Mouse (Mus musculus) ZHBTc4 (cell line): ENCODE results near the gene Gpcpd1.
"Not testable (repeated sequence)": the region's sequence is repeated elsewhere in the genome, so short reads cannot be mapped to it uniquely, and the experiment has no call there.

ENCODE experiments used
- DNase-seq: peaks from one replicate; pipeline ENCODE4 v3.0.0-alpha.2; 2011; ENCODE audit warnings: low read depth, low spot score

Gene Gpcpd1

DNA sequence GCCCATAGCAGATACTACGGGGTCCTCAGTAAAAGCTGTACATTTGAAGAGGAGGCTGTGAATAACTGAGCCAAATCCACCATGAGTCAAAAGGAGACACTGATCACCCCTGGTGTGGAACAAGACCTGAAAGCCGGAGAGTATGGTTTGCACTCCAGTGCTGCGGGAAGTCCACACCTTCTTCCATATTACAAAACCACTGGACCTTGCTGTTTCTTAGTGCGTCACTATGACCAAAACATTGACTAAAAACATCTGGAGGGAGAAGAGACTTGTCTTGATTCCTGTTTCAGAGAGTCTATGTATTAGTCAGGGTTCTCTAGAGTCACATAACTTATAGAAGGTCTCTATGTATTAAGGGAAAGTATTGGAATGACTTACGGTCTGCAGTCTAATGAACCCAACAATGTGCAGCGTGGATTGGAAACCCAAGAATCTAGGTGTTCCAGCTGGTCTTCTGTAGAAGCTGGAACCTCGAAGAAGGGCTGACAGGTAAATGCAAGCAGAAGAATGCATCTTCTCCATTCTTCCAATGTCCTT, at the start of gene Gpcpd1:
Gene Gpcpd1 (minus strand): TSS at position 490 of the 540 bp plus-strand sequence.
- no peak for DNase-seq

DNA sequence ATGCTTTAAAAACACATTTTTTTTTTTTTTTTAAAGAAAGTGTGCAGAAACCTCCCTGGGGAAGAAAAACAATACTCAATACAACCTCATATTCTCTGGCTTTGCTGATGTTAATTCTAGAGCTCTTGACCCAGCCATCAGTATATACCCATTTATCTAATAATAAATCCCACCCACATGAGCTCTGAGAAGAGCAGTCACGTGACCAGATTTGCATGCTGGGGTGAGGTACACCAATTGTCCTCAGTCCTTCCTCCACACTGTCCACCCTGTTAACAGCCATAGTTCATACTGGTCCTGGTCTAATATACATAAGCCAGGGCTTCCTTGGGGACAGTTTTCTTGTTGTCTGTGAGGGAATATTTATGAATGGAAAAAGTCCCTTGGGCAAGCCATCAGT, 49.0 kb upstream of the Gpcpd1 start:
- no peak for DNase-seq

DNA sequence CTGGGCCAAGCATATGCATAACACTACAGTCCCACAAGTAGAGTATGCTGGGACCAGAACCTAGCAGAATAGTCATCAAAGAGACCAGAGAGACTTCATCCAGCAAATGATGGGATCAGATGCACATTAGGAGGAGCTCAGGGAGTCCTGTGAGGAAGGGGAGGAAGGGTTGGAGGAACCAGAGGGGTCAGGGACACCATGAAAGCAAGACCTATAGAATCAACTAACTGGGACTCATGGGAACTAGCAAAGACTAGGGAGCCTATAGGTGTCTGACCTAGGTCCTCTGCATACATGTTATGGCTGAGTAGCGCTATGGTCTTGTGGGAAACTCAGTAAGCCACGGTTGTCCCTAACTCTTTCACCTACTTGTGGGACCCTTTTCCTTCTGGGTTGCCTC, 41.1 kb upstream of the Gpcpd1 start:
- no peak for DNase-seq

DNA sequence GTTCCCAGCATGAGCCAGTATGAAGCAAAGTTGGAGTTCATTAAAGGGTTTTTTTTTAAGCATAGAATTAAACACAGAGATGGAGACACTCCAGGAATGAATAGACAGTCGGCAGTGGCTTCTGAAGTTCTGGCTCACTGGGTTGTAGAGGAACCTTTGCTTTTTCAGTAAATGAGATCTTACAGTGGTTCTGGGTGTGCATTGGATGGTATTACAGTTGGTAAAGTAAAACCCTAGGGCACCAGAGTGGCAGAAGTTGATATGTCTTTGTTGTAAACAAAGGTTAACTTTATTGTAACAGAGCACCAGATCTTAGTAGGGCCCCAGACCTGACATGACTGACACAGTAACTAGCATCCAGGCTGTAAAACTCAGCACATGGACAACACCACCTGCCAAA, 35.6 kb upstream of the Gpcpd1 start:
- no peak for DNase-seq

DNA sequence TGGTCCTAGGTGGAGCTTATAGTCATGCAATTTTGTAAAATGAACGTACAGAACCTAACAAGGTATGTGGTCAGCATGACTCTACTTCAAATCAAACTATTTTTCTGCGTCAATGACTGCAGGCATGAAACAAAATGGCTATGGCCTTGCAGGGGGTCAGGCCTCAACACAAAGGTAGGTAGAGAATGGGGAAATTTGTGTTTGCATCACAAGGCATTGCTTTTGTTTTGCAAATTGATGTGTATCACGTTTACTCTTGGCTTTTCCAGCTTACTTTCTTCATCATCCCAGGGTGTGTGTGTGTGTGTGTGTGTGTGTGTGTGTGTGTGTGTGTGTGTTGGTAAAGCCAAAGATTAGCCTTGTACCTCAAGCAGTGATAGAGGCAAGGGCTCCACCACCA, 30.2 kb upstream of the Gpcpd1 start:
- peak; percentile 73 for DNase-seq

DNA sequence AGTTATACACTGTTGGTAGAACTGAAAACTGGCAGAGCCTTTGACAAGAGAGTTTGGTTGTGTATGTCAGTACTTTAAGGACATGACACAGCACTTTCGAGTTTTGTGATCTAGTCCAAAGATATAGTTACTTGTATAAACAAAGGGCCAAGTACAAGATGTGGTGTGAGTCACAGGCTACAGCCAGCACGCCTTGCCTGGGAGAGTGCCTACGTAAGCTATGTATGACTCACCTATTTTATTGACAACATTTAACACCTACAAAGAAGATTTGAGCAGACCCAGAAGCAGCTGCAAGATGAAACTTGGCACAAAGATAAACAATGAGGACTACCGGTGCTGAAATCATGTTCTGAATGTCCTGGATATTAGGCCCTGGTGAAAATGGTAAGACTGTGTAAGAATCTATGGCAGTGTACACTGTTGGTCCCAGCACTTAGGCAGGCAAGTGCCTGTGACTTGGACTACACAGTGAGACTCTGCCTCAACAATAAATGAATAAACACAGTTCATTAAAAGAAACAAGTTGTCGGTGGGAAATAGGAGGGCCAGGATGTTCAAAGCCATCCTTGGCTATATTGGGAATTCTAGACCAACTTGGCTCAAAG, 26.2 kb upstream of the Gpcpd1 start:
- DNase-seq = no peak

DNA sequence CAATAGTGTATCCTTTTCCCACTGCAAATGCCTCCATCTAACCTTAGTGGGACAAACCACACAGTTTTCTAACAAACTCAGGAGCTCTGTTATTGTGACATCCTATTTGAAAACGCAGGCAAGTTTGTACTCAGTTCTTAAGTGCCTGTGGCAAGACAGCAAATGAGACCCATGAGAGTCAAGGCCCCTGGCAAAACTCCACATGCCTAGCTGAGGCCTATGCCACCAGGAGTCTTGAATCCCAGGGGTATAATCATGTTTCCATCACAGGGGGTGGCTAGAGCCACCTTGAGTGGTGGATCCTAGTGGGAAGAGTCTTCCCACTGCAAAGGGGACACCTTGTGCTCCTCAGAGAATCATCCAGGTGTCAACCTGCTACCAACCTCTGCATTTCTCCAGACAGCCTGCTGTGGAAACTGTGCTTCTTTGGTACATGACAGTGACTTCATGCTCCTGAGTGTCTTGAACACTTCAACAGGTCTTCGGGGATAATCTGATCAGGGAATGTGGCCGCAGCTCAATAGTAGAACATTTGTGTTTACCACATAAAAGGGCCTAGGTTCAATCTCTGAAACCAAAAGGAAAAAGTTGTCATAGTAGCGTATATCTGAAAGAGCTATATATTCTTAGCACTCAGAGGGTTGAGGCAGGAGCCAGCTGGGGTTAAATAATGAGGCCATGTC, 24.2 kb upstream of the Gpcpd1 start:
- DNase-seq = no peak

DNA sequence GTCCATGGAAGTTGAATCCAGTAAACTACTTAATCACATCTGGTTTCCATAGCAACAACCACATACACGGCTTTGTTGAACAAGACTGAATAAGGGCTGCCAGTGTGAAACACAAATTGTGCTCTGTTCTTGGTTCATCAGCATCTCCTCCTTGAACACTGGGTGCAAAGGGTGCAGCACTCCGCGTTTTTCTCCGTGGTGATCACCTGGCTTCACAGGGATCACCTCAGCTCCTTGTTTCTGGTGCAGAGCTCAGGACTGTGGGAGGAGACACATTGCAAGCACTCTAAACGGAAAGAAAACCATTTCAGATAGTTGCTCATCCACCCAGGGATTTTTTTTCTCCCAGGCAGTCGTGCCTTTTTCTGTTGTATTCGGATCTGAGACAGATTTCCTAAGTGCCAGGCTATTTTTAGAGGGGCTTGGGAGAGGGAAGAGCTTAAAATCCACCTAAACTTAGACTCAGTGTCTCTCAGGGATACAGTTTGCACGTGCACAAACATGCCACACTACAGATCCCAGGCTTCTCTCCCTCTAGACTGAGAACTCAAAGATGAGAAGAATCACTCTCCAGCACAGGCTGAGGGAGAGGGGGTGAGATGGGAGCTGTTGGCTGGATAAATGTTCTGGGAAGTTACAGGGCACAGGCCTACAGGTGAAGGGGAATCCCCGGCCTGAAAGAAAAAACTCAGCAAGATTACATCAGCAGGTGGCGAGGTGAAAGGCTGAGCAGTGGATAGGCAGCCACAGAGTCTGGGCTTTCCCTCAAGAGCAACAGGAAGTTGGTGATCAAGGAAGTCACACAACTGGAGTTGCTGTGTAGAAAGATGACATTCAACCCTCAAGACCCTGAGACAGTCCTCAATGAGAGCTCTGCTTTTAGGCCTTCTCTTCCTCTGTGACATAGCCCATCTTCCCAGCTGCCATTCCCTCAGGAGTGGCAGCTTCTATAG, 19.9 kb upstream of the Gpcpd1 start:
- peak; percentile 41 for DNase-seq

DNA sequence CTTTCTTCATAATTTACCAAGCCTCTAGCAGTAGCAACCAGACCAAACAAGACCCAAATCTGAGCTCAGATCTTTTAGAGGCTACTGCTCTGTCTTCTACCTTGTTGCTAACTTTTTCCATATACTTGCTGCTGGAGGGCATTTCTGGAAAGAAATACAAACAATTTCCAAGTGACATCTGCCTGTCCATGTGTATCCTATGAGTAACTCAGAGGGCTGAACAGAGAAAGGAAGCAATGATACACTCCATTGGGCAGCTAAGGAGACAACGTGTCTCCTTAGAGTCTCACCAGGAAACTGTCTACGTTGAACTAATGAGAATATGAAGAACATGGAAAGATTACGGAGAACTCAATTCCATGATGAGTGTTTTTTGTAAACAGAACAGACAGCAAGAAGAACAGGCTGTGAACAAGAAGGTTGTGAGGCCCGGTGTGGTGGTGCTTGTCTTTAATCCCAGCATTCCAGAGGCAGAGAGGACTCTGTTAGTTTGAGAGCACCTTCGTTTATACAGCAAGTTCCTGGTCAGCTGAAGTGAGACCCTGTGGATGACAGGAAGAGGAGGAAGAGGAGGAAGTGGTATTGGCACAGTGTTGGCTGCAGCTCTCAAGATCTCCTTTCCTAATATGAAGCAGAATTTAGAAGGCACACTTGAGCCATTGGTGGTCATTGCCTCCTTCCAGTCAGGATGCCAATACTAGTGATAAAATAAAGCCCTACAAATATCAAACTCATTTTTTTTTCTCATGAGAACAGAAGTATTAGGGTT, 18.4 kb upstream of the Gpcpd1 start:
- DNase-seq = no peak

DNA sequence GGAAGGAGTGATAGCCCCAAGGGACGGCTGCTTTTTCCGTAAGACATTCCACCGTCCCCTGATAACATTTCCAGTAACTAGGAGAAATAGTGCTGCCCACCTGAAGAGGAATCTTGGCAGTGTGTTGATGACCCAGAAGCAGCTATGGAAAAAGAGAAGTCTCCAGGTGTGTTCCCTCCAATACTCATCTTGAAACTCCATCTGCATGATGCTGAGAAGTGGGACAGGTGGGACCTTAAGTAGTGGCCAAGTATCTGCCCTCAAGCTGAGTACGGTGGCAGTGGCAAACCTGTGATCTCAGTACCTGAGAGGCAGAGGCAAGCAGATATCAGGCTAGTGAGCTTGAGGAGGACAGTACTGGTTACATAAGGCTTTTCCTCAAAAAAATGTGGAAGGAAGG, 17.4 kb upstream of the Gpcpd1 start:
- no peak for DNase-seq

DNA sequence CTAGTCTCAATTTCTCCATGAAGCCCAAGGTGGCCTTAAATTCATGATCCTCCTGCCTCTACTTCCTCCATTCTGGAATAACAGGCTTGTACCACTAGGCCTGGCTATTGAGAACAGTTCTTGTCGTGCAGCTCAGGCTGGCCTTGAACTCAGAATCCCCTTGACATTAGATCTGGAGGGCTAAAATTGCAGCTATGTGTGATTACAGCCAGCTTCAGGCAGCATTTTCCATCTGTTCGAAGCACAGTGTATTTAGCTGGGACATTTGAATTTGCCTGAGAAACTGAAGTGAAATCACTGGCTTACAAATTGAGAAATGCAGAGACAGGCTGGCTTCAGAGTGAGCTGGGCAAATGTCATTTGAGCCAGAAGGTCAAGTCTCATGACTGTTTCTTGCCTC, 16.2 kb upstream of the Gpcpd1 start:
- DNase-seq = no peak

DNA sequence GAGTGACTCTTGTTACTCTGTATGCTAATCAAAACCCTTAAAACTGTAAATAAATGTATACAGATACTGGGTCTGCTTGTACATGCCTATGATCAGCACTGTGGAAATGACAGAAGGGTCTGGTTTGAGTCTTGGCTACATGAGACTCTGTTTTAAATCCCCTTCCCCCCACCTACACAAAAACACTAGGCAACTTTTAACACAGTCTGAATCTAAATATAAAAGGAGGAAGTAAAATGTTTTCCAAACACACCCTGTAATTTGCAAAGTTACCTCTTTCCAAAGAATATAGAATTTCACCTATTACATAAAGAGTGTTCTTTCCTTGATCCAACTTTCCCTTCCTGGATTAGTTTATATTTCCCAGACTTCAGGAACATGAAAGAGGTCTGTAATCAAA, 14.2 kb upstream of the Gpcpd1 start:
- no peak for DNase-seq

DNA sequence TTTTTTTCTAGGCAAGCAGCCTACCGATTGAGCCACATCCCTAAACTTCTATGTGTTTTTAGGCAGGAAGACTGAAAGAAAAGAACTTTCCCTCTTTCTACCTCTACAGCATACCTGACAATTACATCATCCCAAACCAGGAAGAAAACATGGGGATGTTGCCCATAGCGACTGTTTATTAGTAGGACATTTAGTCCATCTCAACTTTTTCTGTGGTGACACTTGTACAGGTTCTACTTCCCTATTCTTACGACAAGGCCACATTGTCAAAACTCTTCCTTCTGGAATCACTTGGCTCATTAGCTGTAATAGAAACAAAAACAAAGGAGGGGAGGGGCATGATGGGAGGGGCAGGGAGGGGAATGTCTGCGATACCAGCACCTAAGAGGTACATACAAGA, 12.6 kb upstream of the Gpcpd1 start:
- no peak for DNase-seq

DNA sequence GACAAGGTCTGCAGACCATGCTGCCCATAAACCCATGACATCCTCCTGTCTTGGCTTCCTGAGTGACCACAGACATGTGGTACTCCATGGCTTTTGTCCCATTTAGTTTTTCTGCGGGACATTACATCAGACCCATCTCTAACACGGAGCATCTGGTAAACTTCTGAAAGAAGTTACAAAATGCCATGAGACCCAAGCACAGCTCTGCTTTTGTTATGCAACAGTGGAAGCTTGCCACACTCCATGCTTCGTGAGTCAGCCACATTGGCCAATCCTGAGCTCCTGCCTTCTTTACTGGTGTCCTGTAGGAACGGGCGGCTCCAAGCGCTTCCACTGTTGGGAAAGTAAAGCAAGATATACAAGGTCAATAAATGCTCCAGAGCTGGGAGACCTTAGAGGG, 11.6 kb upstream of the Gpcpd1 start:
- DNase-seq = peak; percentile 32

DNA sequence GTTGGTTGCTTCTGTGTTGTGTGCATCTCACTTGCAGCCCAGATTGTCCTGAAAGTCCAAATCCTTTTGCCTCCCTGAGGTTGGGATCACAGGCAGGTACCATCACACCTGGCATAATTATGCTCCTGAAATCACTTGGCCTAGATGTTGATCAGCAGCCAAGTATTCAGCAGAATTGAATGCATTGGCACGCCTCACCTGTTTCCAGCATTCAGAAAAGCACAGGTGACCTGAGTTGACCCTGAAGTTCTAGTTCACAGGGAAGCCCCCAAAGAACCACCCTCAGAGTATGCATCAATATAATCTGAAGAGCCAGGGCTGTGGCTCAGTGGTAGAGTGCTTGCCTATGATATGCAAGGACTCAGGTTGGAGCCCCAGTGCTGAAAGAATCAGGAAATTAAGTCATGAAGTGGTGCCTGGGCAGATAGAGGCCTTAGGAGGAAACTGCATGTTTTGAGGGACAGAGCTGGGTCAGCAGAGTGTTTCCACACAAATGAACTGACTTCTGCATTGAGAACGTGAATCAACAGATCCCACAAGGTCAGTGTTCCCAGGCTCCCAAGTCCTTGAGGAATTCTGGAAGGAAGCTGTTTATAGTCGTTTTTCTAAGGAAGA, 10.4 kb upstream of the Gpcpd1 start:
- DNase-seq = no peak

DNA sequence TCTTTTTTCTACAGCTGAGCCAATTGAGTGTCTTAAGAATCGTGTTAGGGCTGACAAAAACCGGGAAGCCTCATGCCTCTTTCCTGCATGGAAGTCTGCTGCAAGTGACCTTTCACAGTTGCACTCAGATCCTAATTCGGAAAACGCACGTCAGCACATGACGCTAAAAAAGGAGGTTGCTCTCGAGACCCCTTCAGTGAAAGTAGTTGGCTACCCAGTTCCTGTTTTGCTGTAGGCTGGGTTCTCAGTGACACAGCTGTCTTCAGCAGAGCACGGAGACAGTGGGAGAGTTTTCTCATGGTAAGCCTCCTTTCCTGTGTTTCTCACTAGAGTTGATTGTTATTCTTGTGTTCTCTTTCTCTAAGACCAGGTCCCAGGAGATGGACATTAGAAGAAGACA, 9.7 kb upstream of the Gpcpd1 start:
- no peak for DNase-seq

DNA sequence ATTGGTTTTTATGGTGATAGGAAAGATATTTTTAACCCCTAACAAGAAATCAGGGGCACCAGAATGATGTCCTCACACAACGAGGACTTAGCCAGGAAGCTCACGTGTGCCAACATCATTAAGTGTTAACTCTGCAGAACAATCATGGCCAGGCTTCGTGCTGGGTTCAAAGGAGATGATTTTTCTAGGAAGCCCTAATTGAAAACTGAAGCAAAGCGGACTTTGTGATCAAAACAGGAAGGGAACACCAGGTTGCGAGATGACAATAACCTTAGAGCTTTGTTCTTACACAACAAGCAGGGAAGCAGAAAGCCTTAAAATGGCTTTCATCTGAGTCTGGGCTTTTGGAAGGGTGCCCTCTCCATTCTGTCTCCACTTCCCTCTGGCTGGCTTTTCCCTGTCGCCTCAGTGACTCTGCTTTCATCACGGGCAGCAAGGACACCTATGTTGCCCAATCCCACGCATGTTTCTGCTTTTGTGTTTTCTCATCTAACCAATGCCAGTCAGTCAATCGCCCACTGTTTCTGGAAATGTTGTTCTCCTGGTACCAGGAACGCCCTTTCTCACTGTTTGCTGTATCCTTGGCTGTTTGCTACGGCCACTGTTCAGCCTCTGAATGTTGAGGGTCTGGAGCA, 8.2 kb upstream of the Gpcpd1 start:
- no peak for DNase-seq

DNA sequence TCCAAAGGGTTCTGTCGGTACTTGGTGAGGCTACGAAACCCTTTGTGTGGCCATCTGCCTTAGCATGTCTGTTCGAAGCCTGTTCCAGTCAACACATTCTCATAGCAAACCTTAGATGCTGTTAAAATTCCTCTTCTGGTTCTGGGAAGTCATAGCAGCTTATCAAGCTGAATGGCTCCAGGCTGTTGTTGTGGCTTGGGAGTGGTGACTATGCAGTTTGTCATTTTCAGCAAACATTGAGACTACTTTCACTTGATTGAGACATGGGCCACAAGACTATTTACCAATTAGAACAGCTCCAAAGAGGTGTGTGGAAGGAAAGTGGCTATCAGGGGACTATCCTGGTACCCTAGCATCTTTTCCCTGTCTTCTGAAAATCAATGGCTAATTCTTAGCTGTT, 4.6 kb upstream of the Gpcpd1 start:
- DNase-seq = no peak

DNA sequence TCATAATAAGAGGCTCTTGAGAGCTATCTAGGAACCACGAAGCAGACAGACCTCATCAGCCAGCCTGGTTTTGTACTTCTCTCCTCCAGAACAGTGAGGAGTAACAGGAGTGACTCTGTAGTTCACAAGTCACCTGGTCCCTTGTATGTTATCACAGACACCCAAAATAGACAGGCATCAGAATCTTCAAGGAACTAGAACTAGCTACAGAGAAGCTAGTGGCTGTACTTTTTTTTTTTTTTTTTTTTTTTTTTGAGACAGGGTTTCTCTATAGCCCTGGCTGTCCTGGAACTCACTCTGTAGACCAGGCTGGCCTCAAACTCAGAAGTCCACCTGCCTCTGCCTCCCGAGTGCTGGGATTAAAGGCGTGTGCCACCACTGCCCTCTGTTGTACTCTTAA, 4.0 kb upstream of the Gpcpd1 start:
- DNase-seq = not testable (repeated sequence)

DNA sequence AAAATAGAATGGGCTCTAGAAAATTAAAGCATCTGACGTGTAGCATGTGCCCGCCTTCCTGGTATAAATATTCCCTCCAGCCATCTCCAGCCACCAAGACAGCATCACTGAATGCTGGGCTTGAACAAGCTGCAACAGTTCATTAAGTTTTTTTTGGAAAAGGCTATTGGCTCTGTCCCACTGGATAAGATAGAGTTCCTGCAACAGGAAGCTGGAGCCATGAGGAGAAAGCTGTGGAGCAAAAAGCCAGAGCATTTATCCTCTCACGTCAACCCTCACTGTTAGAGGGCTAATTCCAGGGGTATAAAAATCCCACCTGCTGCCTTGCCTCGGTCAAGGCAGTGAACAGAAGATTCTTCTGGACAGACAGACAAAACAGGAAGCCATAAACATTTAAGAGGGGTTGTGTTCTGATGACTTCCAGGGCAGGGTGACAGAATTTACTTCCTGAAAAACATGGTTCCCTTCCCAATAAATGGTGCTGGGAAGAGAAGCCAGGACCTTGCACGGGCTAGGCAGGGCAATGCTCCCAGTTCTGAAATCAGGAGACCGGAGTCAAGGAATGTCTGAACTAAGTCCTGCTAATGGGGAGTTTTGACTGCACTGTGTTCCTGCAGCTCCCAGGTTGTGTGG, 2.5 kb upstream of the Gpcpd1 start:
- DNase-seq = no peak
